Mouse (Mus musculus): ENCODE measurements around the gene Ep400.

- no peak for TF ChIP-seq CTCF (IDR thresholded peaks at IDR 0.05; ENCODE audit: borderline replicate concordance, extremely low read depth, insufficient read depth, insufficient read length)
- TF ChIP-seq POLR2A (IDR thresholded peaks at IDR 0.05; ENCODE audit: borderline replicate concordance, extremely low read depth, insufficient read depth, insufficient read length, poor library complexity, severe bottlenecking), result no peak
Measured at GRCm38 (mm10) chr5:110664750-110665269, 105.7 kb downstream of the Ep400 start.

Measured in brain, embryonic 14.5 days (tissue).